8 mouse cellular contexts compared by ENCODE assay signal in the genomic region with DNA sequence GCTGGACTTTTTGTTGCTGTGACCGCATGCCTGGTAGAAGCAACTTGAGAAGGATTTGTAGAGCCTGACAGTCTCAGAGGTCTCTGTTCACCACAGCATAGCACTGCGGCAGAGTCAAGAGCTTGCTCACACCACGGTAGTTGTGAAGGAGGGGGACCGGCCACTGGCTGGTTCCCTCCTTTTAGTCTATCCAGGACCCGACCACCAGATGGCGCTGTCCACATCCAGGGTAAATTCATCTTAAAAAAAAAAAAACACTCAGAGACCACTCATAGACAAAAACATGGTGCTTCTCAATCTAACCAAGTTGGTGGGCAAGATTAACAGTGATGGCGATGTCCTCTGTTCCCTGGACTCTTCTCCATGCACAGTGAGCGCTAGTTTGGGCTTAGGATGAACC. TPM values are rescaled to one million over a fixed set of nuclear protein-coding genes. Genes with fewer than 3 reads are reported as not detected.
DNase-seq lines count a peak whose midpoint lies in the region; ATAC-seq and TF ChIP-seq lines count a peak whose summit lies in the region.

No protein-coding gene starts in this region.

- no peak overlapping the region for H3K27ac ChIP-seq in kidney, embryonic 15.5 days
- H3K27ac ChIP-seq in ES-E14 (ENCODE audit: insufficient read depth, low read depth, low read length, poor library complexity, severe bottlenecking) = no peak overlapping the region

- no peaks in the 10 kb centered on the region for H3K9me3 ChIP-seq in kidney, embryonic 15.5 days (replicated peaks)
- no peaks in the 10 kb centered on the region for H3K9me3 ChIP-seq in ES-E14 (ENCODE audit: control insufficient read depth, insufficient read depth, low read depth, low read length)

- no peaks in the 10 kb centered on the region for H3K27me3 ChIP-seq in kidney, embryonic 15.5 days

- no peaks in the 10 kb centered on the region for H3K36me3 ChIP-seq in kidney, embryonic 15.5 days
- H3K36me3 ChIP-seq in ES-E14 (ENCODE audit: control insufficient read depth, insufficient read depth, low read length, poor library complexity, severe bottlenecking) = no peaks in the 10 kb centered on the region

- DNase-seq in kidney, adult 9 months = peak; percentile 45
- peak; percentile 45 for DNase-seq in ES-E14 (ENCODE audit: low read depth, low spot score)
- DNase-seq in spleen, adult 18-20 months = peak; percentile 19 to 68
- DNase-seq in ovary, postnatal 14 days (ENCODE audit: low spot score) = no peak

- ATAC-seq in kidney, embryonic 15.5 days (replicated peaks; ENCODE audit: low FRiP score) = no peak
- ATAC-seq in erythroid progenitor cell, adult 5-6 weeks (replicated peaks; ENCODE audit: low FRiP score, poor library complexity, severe bottlenecking) = peak; percentile 47; the same call in 1 of the 2 replicates
- no peak for ATAC-seq in inflammation-experienced regulatory T-cells, adult 6 months
- ATAC-seq in monocyte, adult 5-6 weeks (replicated peaks; ENCODE audit: insufficient number of reproducible peaks, low FRiP score, low TSS enrichment, poor library complexity, severe bottlenecking) = no peak

- no peak overlapping the region for H3K4me2 ChIP-seq in kidney, embryonic 15.5 days

- H3K4me3 ChIP-seq in kidney, embryonic 15.5 days (replicated peaks) = no peak overlapping the region
- H3K4me3 ChIP-seq in ES-E14 (ENCODE audit: insufficient read depth in 1 of 2, low read depth in 1 of 2, low read length in 2 of 2, poor library complexity in 1 of 2, severe bottlenecking in 1 of 2) = no peak overlapping the region

- peaks cover 10% of the 10 kb centered on the region; the same call in 1 of the 2 replicates for H3K4me1 ChIP-seq in kidney, embryonic 15.5 days
- peaks cover 0 to 2% of the 10 kb centered on the region in 2 experiments; a peak in 1 of 4 replicates for H3K4me1 ChIP-seq in ES-E14 (ENCODE audit: control insufficient read depth in 2 of 2, insufficient read depth in 2 of 2, low read length in 2 of 2, poor library complexity in 1 of 2)

- in situ Hi-C loops in ES-E14 (cut with MboI; ENCODE audit: low sequenced_read_pairs in 2 of 2, unreplicated experiment in 2 of 2) = no loop called here

- H3K9ac ChIP-seq in kidney, embryonic 15.5 days = no peak overlapping the region
- no peak overlapping the region for H3K9ac ChIP-seq in ES-E14 (ENCODE audit: insufficient read depth, low read depth, low read length, poor library complexity, severe bottlenecking)

- 74% methylated on average over 8 of the region's 8 CpGs for WGBS in kidney, embryonic 15.5 days

TF ChIP-seq in ES-E14, 5 proteins besides CTCF, POLR2A, EP300 and RAD21:
- TF ChIP-seq HCFC1 (IDR thresholded peaks at IDR 0.05; ENCODE audit: borderline replicate concordance, insufficient read depth, low read length) (no peak), ZNF384 (IDR thresholded peaks at IDR 0.05; ENCODE audit: low read depth, low read length) (peak; percentile 99)

RNA-seq across cellular contexts. Expression of a gene that starts 1.7 kb away (rescaled TPM):
- 0.43 and 0.44 TPM in 2 replicates for polyA plus RNA-seq in kidney, embryonic 15.5 days (2015; fragmentation: Nextera tagmentation; extraction: Ambion mirVana)
- 0.13 and 0.69 TPM in 2 replicates for total RNA-seq in ES-E14 (2012; rRNA removed)
- total RNA-seq in erythroid progenitor cell, adult 5-6 weeks (2015; ENCODE audit: low replicate concordance) = 0.42 TPM in 1 of 2 replicates, not detected in the other
- 0.51 TPM in 1 of 2 replicates, not detected in the other for total RNA-seq in erythroid progenitor cell, adult 5-6 weeks (2017; ENCODE audit: low replicate concordance)
- 10 to 100 TPM in 2 of 3 experiments, 1 to 10 TPM in 1; 7.0 to 13.4 (median 13.0) TPM for polyA plus RNA-seq in inflammation-experienced regulatory T-cells, adult 6 months (2017; shearing (Covaris generic))
- 0.10 to 2.9 TPM (median 1.5 TPM) in 3 replicates for total RNA-seq in monocyte, adult 5-6 weeks (2017)
